Mouse (Mus musculus) liver, adult 2 months (tissue): ENCODE data around the gene Myo1c.

Source experiments
- CTCF ChIP-seq: fragments of 200-500 bp; IDR thresholded peaks from 2 replicates; pipeline ENCODE4 v1.5.1; 2011; ENCODE audit warnings: low read depth, low read length, control low read depth
- POLR2A ChIP-seq: fragments of 200-500 bp; IDR thresholded peaks from 2 replicates; pipeline ENCODE4 v1.6.1; 2011; ENCODE audit warnings: low read length, control low read depth; ENCODE audit not compliant: insufficient read depth; ENCODE audit errors: extremely low read depth

GRCm38 (mm10) chr11:75660941-75661800 lies 10.9 kb downstream of the Myo1c start:
- TF ChIP-seq POLR2A (no peak), CTCF (no peak)
